Mouse (Mus musculus) layer of hippocampus, adult 11-12 months (tissue): Measurements from ENCODE around the gene Smarca4.

Source experiments
- DNase-seq: peaks from one replicate; pipeline ENCODE4 v3.0.0; 2022; ENCODE audit warnings: low spot score

Smarca4 gene

DNA sequence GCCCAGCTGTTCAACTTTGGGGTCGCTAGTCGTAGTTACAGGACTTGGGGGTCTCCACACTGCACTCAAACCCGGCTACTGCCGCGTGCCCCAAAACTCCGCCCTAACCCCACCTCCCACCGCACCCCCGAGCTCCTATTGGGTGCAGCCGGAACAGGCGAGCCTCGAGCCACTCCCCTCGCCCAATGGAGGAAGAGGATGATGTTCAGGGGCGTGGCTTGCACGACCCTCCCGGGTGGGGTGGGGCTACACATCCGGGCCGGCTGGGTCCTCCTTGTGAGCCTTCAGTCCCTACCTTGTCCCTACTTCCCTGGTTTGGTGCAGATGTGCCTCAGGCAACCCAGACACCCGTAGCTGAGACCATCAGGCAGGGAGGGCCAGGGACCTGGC lies 108.2 kb downstream of the Smarca4 start:
- DNase-seq: peak; percentile 91

DNA sequence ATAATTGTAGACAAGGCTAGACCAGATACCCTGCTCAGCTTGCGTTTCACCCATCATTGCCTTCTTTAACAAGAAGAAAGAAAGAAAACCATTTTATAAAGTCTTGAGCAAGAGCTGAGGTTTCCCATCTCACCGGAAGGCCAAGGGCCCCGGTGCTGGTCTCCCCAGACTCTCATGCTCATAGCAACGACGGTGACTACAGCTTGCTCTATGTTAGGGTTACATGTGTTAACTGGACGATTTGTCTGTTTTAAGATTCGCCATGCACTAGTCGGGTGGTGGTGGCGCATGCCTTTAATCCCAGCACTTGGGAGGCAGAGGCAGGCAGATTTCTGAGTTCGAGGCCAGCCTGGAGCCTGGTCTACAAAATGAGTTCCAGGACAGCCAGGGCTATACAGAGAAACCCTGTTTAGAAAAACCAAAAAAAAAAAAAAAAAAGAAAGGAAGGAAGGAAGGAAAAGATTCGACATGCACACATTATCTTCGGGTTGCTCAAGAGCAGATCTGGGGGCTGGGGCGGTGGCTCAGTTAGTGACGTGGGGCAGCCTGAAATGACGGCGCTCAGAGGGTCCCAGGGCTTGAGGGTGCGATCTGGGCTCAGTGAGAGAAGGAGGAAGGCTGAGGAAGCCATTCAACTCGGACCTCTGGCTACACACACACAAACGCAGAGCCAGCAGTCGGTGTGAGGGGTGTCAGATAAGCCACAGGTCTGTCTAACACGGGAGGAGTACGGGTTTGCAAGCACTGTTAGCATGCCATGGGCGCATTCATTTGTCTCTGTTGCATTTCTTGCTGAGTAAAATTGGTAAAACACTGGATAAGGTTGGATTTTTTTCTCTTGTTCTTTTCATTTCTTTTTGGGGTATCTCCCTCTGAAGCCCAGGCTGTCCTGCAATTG lies 109.5 kb downstream of the Smarca4 start:
- no peak for DNase-seq

- no peak for DNase-seq
These were observed 110.4 kb downstream of the Smarca4 start for GRCm38 (mm10) chr9:21726218-21726975.

- no peak for DNase-seq
These were observed 112.4 kb downstream of the Smarca4 start for GRCm38 (mm10) chr9:21728261-21728832.

- no peak for DNase-seq
These were observed 113.3 kb downstream of the Smarca4 start for GRCm38 (mm10) chr9:21729264-21729663.

GRCm38 (mm10) chr9:21732288-21732687 lies 116.3 kb downstream of the Smarca4 start:
- DNase-seq: no peak

DNA sequence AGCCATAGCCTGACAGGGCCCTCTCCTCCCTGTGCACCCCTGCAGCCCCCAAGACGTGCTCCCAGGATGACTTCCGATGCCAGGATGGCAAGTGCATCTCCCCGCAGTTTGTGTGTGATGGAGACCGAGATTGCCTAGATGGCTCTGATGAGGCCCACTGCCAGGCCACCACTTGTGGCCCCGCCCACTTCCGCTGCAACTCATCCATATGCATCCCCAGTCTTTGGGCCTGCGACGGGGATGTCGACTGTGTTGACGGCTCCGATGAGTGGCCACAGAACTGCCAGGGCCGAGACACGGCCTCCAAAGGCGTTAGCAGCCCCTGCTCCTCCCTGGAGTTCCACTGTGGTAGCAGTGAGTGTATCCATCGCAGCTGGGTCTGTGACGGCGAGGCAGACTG lies 117.5 kb downstream of the Smarca4 start:
- no peak for DNase-seq

DNA sequence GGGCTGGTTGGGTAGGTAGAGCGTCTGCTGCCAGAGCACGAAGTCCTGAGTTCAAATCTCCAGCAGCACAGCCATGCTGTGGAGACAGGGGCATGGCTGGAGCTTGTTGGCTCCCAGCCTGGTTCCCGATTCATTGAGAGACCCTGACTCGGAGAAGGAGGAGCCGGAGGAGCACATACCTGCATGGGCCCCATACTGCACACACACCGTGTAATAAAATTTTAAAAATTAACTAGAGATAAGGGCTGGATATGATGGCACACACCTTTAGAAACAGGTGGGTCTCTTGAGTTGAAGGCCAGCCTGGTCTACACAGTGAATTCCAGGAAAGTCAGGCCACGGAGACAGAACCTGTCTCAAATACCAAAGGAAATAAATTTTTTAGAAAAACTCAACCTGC lies 118.0 kb downstream of the Smarca4 start:
- DNase-seq: no peak

GRCm38 (mm10) chr9:21735126-21735525 lies 119.2 kb downstream of the Smarca4 start:
- no peak for DNase-seq

DNA sequence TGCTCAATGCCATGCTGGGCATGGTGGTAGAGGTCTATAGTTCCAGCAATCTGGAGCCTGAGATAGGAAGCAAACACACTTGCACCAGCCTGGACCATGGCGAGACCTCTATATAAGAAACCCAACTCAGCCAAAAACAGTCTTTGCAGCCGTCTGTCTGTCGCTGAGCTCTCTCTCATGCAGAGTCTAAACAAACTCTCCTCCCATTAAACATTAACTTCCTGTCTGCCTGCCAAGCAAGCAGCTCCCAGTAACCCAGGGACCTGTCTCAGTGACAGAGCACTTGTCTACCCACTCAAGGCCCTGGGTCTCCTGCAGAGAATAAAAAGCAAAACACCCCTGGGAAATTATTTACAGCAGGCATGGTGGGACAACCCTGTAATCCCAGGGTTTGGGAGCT lies 120.6 kb downstream of the Smarca4 start:
- no peak for DNase-seq

- peak; percentile 29 for DNase-seq
These were observed 121.2 kb downstream of the Smarca4 start for GRCm38 (mm10) chr9:21737188-21737587.

DNA sequence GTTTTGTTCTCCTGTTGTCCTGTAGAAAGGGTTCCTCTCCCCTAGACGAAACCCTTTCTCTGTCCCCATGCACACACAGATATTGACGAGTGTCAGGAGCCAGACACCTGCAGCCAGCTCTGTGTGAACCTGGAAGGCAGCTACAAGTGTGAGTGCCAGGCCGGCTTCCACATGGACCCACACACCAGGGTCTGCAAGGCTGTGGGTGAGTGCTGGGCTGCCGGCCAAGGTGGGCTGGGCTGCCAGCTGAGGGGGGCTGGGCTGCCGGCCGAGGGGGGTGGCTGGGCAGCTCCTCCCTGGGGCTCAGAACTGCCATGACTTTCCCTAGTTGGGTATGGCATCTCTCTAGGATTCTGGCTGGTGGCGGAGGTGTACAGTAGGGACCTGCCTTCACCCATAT lies 122.8 kb downstream of the Smarca4 start:
- DNase-seq: no peak

- no peak for DNase-seq
These were observed 124.5 kb downstream of the Smarca4 start for GRCm38 (mm10) chr9:21740427-21740826.

DNA sequence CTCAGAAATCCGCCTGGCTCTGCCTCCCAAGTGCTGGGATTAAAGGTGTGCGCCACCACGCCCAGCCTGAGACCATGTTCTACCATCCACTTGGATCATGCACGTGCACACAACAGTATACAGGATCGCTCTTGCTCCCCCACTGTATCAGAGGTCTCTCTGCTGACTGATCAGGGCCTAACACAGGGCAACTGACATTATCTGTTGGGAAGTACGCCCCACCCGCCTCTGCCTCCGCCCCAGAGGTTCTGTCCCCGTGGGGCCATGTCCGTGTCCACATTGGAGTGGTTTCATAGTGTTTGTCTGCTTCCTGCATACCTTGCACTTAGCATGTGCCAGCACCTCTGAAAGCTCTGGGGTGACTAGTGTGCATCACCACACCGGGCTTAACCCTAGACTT lies 125.5 kb downstream of the Smarca4 start:
- DNase-seq: no peak

- DNase-seq: no peak
These were observed 131.3 kb downstream of the Smarca4 start for GRCm38 (mm10) chr9:21747238-21747774.

DNA sequence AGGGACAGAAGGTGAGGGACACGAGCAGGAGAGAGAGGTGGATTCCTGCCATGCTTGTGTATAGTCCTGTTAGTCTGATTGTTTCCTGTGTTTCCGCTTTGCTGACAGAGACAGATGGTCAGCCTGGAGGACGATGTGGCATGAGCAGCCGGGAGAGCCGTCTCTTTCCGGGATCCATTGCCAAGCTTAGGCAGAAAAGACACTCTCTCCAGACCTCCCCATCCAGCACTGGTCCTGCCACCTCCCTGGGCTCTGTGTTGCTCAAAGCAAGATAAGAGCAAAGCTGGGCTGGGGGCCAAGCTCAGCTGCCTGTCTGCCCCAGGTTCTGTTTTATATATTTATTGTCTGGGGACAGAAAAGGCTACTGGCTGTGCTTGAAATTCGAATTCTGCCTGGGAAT lies 132.1 kb downstream of the Smarca4 start:
- no peak for DNase-seq

GRCm38 (mm10) chr9:21748491-21748890 lies 132.5 kb downstream of the Smarca4 start:
- DNase-seq: no peak

DNA sequence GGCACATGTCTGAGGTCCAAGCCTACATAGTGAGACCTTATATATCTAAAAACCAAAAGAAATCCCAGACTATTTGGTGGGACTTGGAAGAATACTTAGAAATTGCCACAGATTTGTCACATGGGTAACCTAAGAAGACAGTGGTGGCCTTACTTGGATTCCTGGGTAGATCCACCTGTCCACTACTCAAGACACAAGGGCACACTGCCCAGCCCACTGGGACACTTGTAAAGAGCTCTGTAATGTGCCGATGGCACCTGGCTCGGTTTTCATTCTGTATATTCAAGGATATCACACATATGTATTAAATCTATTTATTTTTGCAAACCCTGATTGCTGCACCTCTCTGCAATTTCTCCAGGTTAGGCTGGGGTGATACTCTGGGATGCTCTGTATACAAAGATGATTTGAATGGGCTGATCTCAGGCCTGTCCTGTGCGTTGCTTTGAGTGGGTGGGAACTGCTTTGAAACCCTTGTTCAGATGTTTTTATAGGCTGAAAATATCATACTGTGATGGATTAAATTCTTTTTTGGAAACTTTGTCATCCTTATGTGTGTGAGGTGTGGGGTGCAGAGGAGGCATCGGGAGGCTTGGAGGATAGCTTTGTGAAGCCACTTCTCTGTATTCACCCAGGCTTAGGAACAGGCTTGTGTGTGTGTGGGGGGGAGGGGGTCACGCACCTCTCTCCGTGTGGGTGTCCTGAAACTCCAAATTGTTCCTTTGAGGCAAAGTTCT lies 133.6 kb downstream of the Smarca4 start:
- no peak for DNase-seq

DNA sequence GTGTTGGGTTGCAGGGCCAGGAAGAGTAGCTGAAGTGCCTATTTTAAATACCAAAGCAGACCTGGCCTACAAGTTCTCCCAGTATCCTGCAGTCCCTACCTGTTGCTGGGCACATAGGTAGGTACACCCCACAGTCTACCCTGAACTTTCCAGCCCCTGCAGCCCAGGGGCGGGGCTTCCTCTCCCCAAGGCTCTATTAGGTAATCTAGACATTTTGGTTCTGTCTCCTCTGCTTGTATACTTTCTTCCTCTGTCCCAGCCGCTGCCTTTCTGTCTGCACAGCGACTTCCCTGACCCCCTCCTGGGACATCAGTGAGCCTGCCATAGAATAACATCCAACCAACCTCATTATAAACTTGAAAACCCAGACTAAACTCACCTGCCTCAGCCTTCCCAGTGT lies 134.4 kb downstream of the Smarca4 start:
- DNase-seq: no peak

- DNase-seq: no peak
These were observed 135.4 kb downstream of the Smarca4 start for GRCm38 (mm10) chr9:21751347-21751746.

GRCm38 (mm10) chr9:21752252-21752792 lies 136.4 kb downstream of the Smarca4 start:
- DNase-seq: no peak
